Mouse (Mus musculus): ENCODE data around the gene Krcc1. TPM values are rescaled to one million over a fixed set of nuclear protein-coding genes. Genes with fewer than 3 reads are reported as not detected.
"Not testable (repeated sequence)": the region's sequence is repeated elsewhere in the genome, so short reads cannot be mapped to it uniquely, and the experiment has no call there.

Krcc1 gene
- total and polyA plus RNA-seq, 2 experiments from 2014 or later = 13.9 to 15.0 TPM

DNA sequence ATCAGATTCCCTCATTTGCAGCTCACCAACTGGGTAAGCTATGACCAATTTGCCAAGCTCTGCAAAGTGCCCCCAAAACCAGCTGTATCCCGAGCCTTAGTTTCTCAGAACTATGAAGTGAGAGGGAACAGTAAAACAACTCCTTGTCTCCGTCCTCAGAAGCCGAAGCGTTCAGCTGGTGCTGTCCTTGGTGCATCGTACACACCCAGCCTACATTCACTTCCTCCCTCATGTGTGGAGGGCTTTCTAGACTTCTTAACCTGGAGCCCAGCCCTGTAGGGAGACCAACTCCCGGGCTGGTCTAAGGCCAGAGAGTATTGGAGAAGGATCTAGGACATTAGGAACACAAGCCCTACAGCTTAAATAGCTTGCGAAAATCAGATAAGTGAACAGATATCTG lies 59.0 kb downstream of the Krcc1 start:
- no peaks in the 10 kb centered on the region for H3K9me3 ChIP-seq (ENCODE audit: low read length)
- H3K36me3 ChIP-seq (ENCODE audit: insufficient read depth, low read length) = no peaks in the 10 kb centered on the region
- H3K27ac ChIP-seq (ENCODE audit: low read depth, low read length) = no peak overlapping the region
- no peak for ATAC-seq (ENCODE audit: low FRiP score)
- H3K4me3 ChIP-seq (ENCODE audit: low read depth, low read length) = no peak overlapping the region
- H3K27me3 ChIP-seq (ENCODE audit: insufficient read depth, low read length) = no peaks in the 10 kb centered on the region
- no peak overlapping the region for H3K4me2 ChIP-seq (ENCODE audit: low read depth, low read length, poor library complexity, severe bottlenecking)
- H3K9ac ChIP-seq (replicated peaks; ENCODE audit: low read length, poor library complexity, severe bottlenecking) = no peak overlapping the region
- H3K4me1 ChIP-seq (ENCODE audit: insufficient read depth, low read length) = no peaks in the 10 kb centered on the region
- no peak for TF ChIP-seq CTCF (IDR thresholded peaks at IDR 0.05)
- WGBS = 86% methylated on average over 7 of the region's 7 CpGs
- DNase-seq (ENCODE audit: low spot score) = no peak

DNA sequence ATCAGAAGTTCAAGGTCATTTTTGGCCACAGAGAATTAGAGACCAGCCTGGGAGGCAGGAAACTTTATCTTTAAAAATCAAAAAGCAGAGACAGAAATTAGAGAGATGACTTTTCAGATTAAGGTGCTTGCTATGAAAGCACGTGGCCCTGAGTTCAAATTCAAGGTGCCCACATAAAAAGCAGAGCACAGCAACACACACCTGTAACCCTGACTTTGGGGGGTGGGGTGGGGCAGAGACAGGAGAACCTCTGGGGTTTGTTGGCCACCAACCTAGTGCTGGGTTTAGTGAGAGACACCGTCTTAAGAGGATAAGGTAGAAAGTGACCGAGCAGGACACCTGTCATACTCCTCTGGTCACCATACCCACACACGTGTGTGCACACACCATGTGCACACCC lies 60.0 kb downstream of the Krcc1 start:
- H3K9ac ChIP-seq (replicated peaks; ENCODE audit: low read length, poor library complexity, severe bottlenecking); H3K9me3 ChIP-seq (ENCODE audit: low read length); ATAC-seq (ENCODE audit: low FRiP score); H3K27ac ChIP-seq (ENCODE audit: low read depth, low read length); H3K4me1 ChIP-seq (ENCODE audit: insufficient read depth, low read length); DNase-seq (ENCODE audit: low spot score); H3K36me3 ChIP-seq (ENCODE audit: insufficient read depth, low read length); H3K4me2 ChIP-seq (ENCODE audit: low read depth, low read length, poor library complexity, severe bottlenecking); H3K4me3 ChIP-seq (ENCODE audit: low read depth, low read length); H3K27me3 ChIP-seq (ENCODE audit: insufficient read depth, low read length): not testable (repeated sequence)
- 97% methylated on average over 2 of the region's 4 CpGs for WGBS

DNA sequence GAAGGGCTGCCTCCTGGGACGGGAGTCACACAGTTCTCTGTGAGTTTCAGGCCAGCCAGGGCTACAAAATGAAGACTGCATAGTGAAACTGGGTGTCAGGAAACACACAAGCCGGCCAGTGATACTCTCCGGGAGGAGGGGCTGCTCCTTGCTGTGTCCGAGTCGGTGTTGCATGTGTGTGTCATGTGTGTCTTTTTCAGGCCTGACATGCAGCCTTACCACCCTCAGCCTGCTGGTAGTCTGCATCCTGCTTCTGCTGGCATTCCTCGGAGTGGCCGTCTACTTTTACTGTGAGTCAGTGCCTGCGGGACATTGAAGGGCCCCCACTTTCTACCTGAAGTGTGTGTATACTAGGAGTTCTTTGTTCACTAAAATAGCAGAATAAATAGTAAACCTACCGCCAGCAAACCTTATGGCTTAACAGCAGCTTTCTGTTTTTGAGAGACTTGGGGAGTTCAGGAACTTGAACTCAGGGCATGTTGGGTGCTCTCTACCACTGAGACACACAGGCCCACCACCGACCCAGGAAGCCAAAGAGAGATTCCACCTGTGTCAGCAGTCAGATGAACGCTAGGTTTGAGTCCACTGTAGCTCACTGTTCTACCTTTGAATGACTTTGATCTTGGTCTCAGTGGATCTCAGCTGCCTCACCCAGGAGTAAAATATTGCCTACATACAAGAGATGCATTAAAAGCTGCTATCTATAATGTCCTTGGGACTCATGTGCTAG lies 60.9 kb downstream of the Krcc1 start:
- no peak for DNase-seq (ENCODE audit: low spot score)

DNA sequence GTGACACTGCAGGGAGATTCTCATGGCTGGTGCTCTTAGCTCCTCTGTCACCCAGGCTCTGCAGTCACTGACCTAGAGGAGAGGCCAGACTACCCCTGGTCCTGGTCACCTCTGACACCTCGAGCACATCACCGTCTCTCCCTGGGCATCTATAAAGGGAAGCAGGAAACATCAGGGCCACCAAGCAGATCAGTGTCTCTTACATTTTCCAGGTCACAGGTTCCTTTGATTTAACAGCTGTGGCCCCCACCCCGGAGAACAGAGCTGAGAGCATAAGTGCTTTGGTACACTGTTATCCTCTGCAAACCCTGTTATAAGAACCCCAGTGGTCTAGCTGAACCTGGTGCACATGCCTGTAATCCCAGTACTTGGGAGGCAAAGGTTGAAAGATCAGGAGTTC lies 61.6 kb downstream of the Krcc1 start:
- no peak for ATAC-seq (ENCODE audit: low FRiP score)
- no peak for TF ChIP-seq CTCF (IDR thresholded peaks at IDR 0.05)
- H3K9me3 ChIP-seq (ENCODE audit: low read length) = no peaks in the 10 kb centered on the region
- no peaks in the 10 kb centered on the region for H3K4me1 ChIP-seq (ENCODE audit: insufficient read depth, low read length)
- no peak overlapping the region for H3K4me3 ChIP-seq (ENCODE audit: low read depth, low read length)
- H3K4me2 ChIP-seq (ENCODE audit: low read depth, low read length, poor library complexity, severe bottlenecking) = no peak overlapping the region
- WGBS = 81% methylated on average over 3 of the region's 3 CpGs
- H3K36me3 ChIP-seq (ENCODE audit: insufficient read depth, low read length) = no peaks in the 10 kb centered on the region
- DNase-seq (ENCODE audit: low spot score) = no peak
- H3K27me3 ChIP-seq (ENCODE audit: insufficient read depth, low read length) = no peaks in the 10 kb centered on the region
- no peak overlapping the region for H3K27ac ChIP-seq (ENCODE audit: low read depth, low read length)
- no peak overlapping the region for H3K9ac ChIP-seq (replicated peaks; ENCODE audit: low read length, poor library complexity, severe bottlenecking)

More for the DNA sequence above, 60.9 kb downstream of the Krcc1 start:
- H3K4me1 ChIP-seq (ENCODE audit: insufficient read depth, low read length) = no peaks in the 10 kb centered on the region
- WGBS = 84% methylated on average over 11 of the region's 11 CpGs
- H3K27me3 ChIP-seq (ENCODE audit: insufficient read depth, low read length) = no peaks in the 10 kb centered on the region
- no peaks in the 10 kb centered on the region for H3K9me3 ChIP-seq (ENCODE audit: low read length)
- H3K9ac ChIP-seq (replicated peaks; ENCODE audit: low read length, poor library complexity, severe bottlenecking) = no peak overlapping the region
- no peak overlapping the region for H3K4me3 ChIP-seq (ENCODE audit: low read depth, low read length)
- H3K4me2 ChIP-seq (ENCODE audit: low read depth, low read length, poor library complexity, severe bottlenecking) = no peak overlapping the region
- H3K36me3 ChIP-seq (ENCODE audit: insufficient read depth, low read length) = no peaks in the 10 kb centered on the region
- H3K27ac ChIP-seq (ENCODE audit: low read depth, low read length) = no peak overlapping the region
- no peak for ATAC-seq (ENCODE audit: low FRiP score)
- no peak for TF ChIP-seq CTCF (IDR thresholded peaks at IDR 0.05)

DNA sequence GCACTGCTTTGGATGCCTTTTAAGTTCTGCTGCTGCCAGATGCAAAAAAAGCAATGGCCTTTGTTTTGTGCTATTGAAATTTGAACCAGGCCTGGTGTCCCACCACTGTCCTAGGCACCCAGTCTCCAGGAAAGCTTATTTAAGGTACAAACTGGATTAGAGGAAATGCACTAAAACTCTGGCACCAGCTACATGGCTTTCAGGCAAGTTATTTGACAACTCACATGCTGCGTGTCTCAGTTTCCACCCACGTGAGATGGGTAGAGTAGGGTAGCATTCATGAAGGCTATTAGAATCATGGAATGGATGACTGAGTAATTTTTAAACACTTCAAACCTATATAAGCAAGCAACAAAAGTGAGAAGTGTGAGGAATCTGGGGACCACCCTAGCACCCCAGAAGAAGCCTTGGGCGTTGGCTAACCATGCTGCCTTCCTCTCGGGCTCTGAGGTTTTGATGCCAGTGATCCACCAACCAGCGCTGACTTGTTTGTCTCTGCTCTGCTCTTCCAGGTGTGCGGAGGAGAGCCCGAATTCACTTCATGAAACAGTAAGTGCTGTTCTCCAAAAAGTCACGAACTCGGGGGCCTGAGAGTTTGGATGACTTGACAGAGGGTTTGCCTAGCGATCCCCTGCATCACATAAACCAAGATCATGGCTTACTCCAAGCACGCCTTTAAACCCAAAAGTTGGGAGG lies 62.2 kb downstream of the Krcc1 start:
- Histone ChIP-seq H3K9me3 (ENCODE audit: low read length) (no peaks in the 10 kb centered on the region), H3K4me2 (ENCODE audit: low read depth, low read length, poor library complexity, severe bottlenecking) (no peak overlapping the region), H3K9ac (replicated peaks; ENCODE audit: low read length, poor library complexity, severe bottlenecking) (no peak overlapping the region), H3K4me3 (ENCODE audit: low read depth, low read length) (no peak overlapping the region), H3K27ac (ENCODE audit: low read depth, low read length) (no peak overlapping the region), H3K4me1 (ENCODE audit: insufficient read depth, low read length) (no peaks in the 10 kb centered on the region), H3K36me3 (ENCODE audit: insufficient read depth, low read length) (no peaks in the 10 kb centered on the region), H3K27me3 (ENCODE audit: insufficient read depth, low read length) (no peaks in the 10 kb centered on the region)
- WGBS = 92% methylated on average over 11 of the region's 11 CpGs
- ATAC-seq (ENCODE audit: low FRiP score) (no peak), DNase-seq (ENCODE audit: low spot score) (no peak)
- TF ChIP-seq CTCF (IDR thresholded peaks at IDR 0.05) = no peak

Small RNA genes lying within 50 kb of the gene (microRNA-seq; reads per million reads assigned to microRNA genes)
- gene Mir8112 (ENCODE audit: borderline number of aligned reads) = 15.4 reads per million, percentile 26 among the genes with 10 or more reads in this experiment

Other genes starting within 250 kb of the Krcc1 start
- gene Thnsl2, start 127.2 kb upstream of the Krcc1 start, total RNA-seq (2014; rRNA removed) = 3.7 and 7.3 TPM in 2 replicates
- gene Thnsl2, start 127.2 kb upstream of the Krcc1 start, polyA plus RNA-seq (2015; fragmentation: Nextera tagmentation; extraction: Ambion mirVana) = 4.9 and 5.4 TPM in 2 replicates
- not detected in 2 replicates for gene Fabp1, start 71.8 kb upstream of the Krcc1 start, total RNA-seq (2014; rRNA removed)
- not detected in 2 replicates for gene Fabp1, start 71.8 kb upstream of the Krcc1 start, polyA plus RNA-seq (2015; fragmentation: Nextera tagmentation; extraction: Ambion mirVana)
- gene Smyd1, start 50.6 kb downstream of the Krcc1 start, total RNA-seq (2014; rRNA removed) = 1.3 and 1.9 TPM in 2 replicates
- 0.30 and 0.36 TPM in 2 replicates for gene Smyd1, start 50.6 kb downstream of the Krcc1 start, polyA plus RNA-seq (2015; fragmentation: Nextera tagmentation; extraction: Ambion mirVana)
- gene Cd8b1, start 51.1 kb downstream of the Krcc1 start, total RNA-seq (2014; rRNA removed) = not detected in 2 replicates
- gene Cd8b1, start 51.1 kb downstream of the Krcc1 start, polyA plus RNA-seq (2015; fragmentation: Nextera tagmentation; extraction: Ambion mirVana) = not detected in 2 replicates
- gene Cd8a, start 101.8 kb downstream of the Krcc1 start, total RNA-seq (2014; rRNA removed) = not detected in 2 replicates
- not detected in 2 replicates for gene Cd8a, start 101.8 kb downstream of the Krcc1 start, polyA plus RNA-seq (2015; fragmentation: Nextera tagmentation; extraction: Ambion mirVana)
- 41.8 and 54.7 TPM in 2 replicates for gene Rmnd5a, start 169.0 kb downstream of the Krcc1 start, total RNA-seq (2014; rRNA removed)
- gene Rmnd5a, start 169.0 kb downstream of the Krcc1 start, polyA plus RNA-seq (2015; fragmentation: Nextera tagmentation; extraction: Ambion mirVana) = 6.5 and 7.8 TPM in 2 replicates
- 33.9 and 39.6 TPM in 2 replicates for gene Rnf103, start 222.2 kb downstream of the Krcc1 start, total RNA-seq (2014; rRNA removed)
- 21.5 and 23.2 TPM in 2 replicates for gene Rnf103, start 222.2 kb downstream of the Krcc1 start, polyA plus RNA-seq (2015; fragmentation: Nextera tagmentation; extraction: Ambion mirVana)

Measured in midbrain, postnatal 0 days (tissue).